Mouse (Mus musculus): ENCODE data around the gene Fbxl16.

Gene Fbxl16

DNA sequence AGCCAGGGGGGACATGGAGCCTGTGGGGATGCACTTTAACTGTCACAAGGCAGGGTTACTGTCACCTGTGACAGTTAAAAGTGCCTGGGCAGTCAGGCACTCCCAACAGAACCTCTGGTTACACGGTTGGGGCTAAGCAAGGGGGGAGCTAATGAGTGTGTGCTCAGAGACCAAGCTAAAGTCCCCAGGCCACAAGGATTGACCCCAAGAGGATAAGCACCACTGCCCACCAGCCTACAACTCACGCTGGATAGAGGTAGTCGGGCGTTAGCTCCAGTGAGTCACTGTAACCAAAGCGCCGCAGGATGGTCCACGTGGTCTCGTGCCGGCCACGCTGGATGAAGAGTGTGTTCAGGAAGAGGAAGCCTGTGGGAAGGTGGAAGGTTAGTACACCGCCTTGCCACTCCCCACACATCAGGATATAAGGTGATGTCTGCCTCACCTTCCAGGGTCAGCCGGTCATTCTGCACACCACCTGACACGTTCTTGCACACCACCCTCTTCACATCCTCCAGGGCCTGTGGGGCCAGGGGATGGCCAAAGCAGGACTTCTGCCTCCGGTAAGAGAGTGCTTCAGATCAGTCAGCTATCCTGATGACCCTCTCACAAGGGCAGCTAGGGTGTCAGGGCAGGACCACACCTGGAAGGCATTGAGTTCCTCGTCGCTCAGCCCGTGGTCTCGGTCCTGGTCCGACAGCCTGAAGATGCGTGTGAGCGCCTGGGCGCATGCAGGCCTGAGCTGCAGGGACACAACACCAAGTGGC lies 32.4 kb downstream of the Fbxl16 start, which contains the start of gene Gm20683:
Gene Gm20683 (minus strand): TSS at position 647 of the 764 bp plus-strand sequence.
- DNase-seq (ENCODE audit: low read depth, low spot score), result no peak

DNA sequence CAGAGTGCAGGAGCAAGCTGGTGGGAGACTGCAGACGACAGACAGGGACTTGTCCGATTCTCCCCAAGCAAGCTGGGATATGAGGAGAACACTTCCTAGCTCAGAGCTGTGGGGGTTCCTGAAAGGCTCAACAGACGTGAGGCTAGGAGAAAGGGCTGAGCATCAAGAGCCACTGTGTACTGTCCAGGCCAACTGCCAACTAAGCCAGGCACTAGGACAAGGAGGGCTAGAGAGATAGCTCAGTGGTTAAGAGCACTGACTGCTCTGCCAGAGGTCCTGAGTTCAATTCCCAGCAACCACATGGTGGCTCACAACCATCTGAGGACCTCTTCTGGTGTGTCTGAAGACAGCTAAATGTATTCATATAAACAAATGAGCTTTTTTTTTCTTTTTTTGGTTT lies 33.6 kb downstream of the Fbxl16 start:
- no peak for DNase-seq (ENCODE audit: low read depth, low spot score)

DNA sequence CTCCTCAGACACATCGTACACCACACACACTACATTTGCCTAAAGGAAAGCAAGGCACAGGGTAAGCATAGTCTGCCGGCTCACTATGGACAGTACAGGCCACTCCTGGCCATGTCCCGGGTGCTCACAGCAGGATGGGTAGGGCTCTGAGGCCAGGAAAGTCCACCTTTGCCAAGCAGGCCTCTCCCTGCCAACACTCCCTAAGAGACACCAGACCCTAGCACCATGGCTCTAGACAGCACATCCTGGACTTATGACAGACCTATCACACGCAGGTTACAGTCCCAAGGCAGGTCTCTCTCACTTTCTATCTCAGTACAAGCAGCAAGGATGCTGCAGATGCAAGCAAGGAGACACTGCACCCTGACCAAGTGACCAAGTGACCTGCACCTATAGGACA lies 34.2 kb downstream of the Fbxl16 start:
- no peak for DNase-seq (ENCODE audit: low read depth, low spot score)

DNA sequence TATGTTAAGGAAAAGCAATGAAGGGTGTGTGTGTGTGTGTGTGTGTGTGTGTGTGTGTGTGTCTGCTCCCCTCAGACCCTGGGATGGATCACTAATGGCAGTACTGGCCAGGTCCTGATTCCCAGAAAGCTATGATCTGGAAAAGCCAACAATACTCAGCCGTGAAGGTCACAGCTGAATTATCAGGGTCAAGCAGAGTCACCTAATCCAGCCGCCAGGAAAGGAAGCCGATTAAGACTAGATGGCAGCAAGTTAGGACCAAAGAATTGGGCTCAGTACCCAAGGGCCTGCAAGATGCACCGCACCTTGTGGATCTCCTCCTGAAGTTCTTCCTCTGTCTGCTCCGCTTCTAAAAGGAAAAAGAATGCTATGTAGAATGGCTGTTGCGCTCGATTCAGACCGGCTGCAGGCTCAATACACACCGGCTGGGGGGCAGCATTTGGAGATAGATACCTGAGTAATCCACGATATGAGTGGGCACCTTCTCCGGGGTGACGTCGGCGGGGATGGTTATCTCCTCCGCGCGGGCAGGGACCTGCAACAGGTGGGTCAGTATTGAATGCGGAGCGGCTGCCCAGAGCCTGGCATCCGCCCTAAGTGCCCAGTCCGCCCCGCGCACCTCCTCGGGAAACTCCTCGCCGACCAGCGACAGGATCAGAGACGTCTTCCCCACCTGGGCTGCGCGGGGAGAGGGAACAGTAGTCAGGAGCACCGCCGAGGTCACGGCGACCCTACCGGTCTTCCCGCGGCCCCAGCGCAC lies 34.9 kb downstream of the Fbxl16 start:
- no peak for DNase-seq (ENCODE audit: low read depth, low spot score)

DNA sequence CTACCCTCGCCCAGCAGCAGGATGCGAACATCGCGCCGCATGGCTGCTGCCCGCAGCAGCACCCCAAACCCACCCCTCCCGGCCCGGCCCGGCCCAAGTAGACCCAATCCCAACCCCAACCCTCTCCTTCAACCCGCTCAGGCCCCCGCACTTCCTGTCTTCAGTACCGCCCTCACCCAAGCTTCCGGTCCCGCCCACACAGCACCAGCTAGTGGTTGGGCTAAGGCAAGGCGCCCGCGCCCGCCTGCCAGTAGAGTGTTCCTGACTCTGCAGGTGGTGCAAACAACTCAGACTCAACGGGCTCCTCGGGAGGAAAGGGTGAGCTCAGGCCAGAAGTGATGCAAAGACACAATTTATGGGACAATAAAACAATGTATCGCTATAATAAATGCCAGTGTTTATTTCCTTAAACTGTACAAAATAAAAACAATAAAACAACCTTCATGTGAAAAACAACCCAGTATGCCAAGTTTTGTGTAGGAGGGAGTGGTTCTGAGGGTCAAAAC lies 35.6 kb downstream of the Fbxl16 start, which contains the start of gene Rhot2:
Gene Rhot2 (minus strand): TSS at position 456 of the 506 bp plus-strand sequence.
- DNase-seq (ENCODE audit: low read depth, low spot score), result peak; percentile 96

DNA sequence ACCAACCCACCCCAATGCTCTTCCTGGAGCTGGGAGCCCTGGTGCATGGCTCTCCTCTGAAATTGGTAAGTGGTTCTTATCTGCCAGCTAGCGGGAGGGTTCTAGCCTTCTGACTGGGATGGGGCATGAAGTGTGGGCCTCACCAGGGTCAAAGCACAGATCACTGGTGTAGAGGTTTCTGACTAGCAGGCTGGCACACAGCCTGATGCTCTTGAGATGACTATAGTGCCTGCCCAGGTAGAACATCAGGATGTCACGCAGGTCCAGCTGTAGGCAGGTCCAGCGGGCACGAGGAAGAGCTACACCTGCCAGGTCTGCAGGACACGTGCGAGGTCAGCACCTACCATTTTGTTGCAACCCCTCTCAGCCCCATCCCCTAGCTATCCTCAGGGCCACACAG lies 51.3 kb downstream of the Fbxl16 start:
- DNase-seq (ENCODE audit: low read depth, low spot score), result no peak

DNA sequence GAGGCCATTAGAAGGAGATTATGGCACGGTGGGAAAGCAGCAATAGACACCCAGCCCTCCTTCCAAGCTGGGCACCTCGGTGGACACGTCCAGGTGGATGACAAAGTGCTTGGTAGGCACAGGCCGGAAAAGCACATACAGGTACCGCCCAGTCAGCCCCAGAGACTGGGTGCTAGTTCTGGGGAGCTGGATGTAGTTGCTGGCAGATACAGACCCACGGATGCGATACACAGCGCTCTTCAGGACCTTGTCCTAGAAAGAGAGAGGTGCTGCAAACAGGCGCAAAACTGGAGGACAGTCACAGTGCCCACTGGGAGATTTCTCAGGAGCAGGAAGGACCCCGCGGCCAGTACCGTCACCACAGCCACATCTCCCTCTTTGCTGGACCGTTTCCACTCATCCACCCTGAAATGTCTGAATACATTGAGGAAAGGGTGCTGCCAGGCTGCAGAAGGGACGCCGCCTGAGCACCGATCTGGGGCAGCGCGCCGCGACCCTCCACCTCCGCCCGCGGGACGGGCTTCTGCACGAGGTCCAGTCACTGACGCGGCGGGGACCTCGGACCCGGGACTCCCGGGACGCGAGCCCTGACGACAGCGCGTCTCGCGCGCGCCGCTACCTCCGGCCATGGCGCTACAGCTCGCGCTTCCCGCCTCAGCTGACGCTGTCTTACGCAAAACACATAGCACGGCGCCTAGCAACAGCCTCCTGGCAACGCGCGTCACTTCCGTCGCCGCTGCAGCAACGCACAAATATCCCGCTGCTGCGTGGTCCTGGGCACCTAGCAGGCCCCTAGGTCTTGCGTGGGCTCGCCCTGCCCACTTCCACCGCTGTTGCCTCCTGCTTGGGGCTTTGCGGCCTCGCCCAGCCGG lies 52.2 kb downstream of the Fbxl16 start, which contains the start of gene Wdr90:
Gene Wdr90 (minus strand): TSS at position 670 of the 872 bp plus-strand sequence.
- DNase-seq (ENCODE audit: low read depth, low spot score), result peak; percentile 89

DNA sequence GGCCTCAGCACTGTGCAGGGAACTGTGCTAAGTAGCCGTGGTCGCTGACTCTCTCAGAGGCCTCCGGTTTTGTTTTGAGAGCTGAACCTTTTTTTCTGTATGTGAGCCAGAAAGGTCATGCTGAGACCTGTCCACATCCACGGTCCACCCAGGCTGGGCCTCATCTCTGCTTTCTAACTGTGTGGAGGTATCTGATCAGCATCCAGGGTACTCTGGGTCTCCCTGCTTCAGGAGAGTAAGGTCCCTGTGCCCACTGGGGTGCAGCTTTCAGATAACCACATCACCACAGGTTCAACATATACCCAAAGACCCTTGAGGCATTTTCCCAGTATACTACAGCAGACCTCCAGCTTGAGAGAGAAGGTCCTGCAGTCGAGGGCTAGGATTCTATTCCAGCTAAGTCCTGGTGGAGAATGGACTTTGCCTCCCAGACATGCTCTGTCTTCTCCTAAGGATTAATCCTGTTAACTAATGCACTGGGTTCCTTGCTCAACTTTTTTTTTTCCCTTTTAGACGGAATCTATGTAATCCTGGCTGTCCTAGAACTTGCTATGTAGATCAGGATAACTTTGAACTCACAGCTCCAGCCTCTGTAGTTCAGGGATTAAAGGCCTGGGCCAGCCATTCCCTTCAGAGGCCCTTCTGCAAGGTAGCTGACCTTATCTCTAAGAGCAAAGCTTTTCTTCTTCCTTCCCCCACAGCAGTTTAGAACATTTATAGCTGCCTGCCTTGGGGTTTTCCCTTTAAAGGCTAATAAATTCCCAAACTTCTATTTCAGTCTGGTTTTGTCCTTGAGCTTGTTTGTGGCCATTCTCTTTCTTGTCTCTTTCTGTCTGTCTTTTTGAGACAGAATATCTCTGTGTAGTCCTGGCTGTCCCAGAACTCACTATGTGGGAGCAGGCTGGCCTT lies 53.1 kb downstream of the Fbxl16 start:
- DNase-seq (ENCODE audit: low read depth, low spot score), result no peak

DNA sequence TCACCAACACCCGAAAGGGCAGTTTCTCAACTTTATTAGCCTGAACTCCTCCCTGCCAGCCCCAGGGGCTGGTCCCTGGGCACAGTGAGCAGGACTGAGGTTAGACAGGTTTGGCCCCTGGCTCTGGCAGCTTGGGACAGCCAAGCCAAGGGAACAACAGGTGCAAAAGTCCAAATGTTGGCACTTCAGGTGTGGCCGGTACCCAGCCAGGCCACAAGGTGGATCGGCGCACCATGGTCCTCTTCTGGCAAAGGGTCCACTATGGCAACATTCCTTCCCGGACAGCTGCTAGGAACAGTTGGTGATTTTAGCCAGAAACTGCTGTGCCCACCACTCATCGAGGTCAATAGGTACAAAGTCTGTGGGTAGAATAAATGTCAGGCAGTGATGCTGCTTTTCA lies 54.8 kb downstream of the Fbxl16 start:
- DNase-seq (ENCODE audit: low read depth, low spot score), result no peak

DNA sequence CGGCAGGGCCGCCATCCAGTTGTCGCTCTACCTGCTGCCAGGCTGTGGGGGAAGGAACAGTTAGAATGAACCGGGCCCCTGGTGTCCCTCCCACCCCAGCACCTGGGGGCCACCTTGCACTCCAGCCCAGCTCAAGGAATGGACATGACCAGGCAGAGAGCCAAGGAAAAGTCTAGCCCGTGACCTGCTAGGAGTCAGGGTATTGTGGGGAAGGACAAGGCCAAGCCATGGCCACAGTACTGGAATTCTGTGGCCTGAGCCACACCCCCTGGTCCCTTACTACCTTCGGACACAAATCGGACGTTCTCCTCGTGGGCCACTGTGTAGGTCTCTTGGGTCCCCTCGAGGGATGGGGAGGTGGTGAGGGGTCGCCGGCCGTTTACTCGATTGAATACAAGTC lies 55.4 kb downstream of the Fbxl16 start:
- DNase-seq (ENCODE audit: low read depth, low spot score), result no peak

DNA sequence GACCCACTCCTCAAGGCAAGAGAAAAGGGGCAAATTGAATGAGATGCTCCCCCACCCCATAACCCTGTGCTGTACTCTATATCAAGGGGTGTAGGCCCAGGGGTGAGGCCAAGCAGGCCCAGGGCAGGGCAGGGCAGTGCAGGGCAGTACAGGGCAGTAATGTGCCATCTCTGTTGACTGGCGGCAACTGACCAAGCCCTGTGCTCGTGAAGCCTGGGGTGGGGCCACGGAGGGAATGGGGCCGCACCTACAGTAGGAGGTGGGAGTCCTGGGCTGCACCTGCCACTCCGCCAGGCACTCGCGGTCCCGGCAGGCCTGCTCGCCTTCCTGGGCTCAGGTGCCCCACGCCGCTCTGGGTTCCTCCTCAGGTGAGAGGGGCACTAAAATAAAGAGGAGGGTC lies 56.4 kb downstream of the Fbxl16 start:
- no peak for DNase-seq (ENCODE audit: low read depth, low spot score)

DNA sequence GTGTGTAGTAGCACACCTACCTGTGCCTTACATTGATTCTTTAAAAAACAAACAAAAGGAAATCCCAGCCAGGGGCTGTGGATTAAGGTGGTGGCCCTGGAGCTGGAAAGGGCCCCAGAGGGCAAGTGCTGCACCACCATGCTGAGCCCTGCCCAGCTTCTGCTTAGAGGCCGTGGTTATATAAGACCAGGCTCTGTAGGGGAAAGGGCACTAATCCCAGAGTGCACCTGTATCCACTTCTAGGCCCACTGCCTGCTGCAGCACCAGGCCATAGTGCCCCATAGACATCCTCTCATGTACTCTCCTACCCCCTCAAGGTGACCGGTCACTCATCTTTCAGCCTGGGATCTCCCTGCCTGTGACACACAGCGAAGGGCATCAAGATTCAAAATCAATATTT lies 57.3 kb downstream of the Fbxl16 start:
- no peak for DNase-seq (ENCODE audit: low read depth, low spot score)

DNA sequence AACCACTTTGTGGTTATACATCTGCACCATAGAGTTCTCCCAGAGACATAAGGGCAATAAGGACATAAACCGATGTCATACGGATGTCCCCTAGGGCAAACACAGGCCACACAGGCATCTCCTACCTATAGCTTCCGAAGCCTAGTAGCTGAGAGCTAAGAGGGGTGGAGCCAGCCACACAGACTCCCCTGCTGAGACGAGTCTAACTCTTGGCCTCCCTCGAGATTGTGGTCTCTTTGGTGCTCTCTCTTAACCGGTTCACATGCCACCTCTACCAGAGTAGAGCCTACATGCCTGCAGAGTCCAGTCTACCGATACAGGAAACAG lies 58.6 kb downstream of the Fbxl16 start:
- DNase-seq (ENCODE audit: low read depth, low spot score), result peak; percentile 61

DNA sequence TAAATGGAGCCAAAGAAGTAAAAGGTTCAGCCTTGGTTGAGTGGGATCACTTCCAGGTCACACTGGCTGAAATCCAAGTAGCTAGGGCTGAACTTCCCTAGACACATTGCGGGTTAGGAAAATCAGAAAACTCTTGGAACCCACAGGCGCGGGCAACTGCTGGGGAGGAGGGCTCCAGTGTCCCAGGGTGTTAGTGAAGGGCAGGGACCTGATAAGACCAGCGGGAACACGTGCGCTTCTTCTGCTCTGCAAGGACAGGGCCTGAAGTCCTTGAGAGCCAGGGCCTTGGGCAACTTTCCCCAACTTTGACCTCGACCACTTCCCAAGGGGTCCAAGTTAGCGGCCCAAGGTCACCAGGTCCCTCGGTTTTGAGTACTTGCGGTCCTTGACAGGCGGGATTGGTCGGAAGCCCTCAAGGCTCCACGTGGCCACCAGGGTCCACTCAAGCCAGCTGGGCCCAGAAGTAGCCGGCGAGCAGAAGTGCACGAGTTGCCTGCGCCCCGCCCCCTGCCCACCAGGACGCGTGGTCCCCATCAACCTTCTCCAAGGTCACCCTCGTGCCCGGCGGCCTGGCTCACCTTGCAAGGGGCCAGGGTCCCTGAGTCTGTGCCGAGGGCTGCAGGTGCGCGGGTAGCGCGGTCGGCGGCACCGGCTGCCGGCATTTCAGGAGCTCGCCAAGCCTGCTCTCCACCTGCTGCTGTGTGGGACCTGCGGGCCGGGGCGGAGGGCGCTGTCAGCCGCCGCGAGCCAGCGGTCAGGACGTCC lies 59.1 kb downstream of the Fbxl16 start:
- no peak for DNase-seq (ENCODE audit: low read depth, low spot score)

DNA sequence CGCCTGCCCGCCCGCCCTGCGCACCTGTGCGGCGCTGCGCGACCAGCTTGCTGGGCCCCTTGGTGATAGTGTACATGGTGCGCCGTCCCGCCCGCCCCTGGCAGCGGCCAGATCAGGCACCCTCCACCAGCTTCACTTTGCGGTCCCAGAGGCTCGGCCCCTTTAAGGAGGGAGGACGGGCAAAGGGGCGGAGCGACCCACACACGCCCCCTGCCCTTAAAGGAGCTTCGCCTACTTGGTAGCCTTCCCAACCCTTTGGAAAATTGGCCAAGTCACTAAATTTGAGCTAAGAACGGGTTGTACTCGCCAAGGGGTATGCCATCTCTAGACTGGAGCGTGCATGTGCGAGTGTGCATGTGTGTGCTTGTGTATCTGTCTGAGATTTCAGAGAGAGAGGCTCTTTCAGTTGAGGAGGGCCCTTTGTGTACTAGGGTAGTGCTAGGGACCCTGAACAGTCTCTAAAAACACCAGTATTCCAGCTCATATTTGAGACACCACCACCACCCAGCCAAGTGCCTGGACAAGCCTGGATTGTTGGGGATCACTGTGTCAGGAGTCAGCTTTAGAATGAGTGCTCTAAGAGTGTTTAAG lies 59.8 kb downstream of the Fbxl16 start, which contains the start of gene Mcrip2:
Gene Mcrip2 (minus strand): TSS at position 164 of the 591 bp plus-strand sequence.
- peak; percentile 92 for DNase-seq (ENCODE audit: low read depth, low spot score)

DNA sequence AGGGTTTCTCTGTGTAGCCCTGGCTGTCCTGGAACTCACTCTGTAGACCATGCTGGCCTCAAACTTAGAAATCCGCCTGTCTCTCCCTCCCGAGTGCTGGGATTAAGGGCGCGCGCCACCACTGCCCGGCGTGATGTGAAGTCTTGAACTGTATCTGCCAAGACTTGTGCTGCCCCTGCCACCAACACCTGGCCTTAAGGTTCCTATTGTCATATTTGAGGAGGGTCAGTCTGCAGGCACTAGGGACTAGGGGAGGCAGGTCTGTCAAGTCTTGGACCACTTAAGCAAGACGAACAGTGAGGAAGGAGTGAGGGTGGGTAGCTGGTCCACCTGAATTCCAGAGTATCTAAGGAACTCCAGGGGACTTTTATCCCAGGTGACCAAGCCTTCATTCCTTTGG lies 60.6 kb downstream of the Fbxl16 start:
- DNase-seq (ENCODE audit: low read depth, low spot score), result no peak

DNA sequence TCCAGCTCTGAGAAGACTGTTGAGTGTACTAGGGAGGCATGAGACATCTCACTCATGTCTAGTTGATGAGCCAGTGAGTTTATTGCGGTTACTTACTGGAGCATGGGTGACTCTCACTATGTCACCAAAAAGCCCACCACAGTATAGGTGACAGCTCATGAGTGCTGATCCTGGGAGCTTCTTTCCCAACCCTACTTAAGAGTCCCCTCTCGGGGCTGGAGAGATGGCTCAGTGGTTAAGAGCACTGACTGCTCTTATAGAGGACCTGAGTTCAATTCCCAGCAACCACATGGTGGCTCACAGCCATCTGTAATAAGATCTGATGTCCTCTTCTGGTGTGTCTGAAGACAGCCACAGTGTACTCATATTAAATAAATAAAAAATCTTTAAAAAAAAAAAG lies 61.1 kb downstream of the Fbxl16 start:
- DNase-seq (ENCODE audit: low read depth, low spot score), result no peak
